Mouse (Mus musculus) lung, postnatal 36 days (tissue): ENCODE data around the gene Gata2.

ENCODE experiments used
- DNase-seq: peaks from one replicate; pipeline ENCODE4 v3.0.0; 2022; ENCODE audit warnings: mixed read lengths

The Gata2 gene

GRCm38 (mm10) chr6:88196054-88196732, 2.5 kb downstream of the Gata2 start:
- DNase-seq = no peak

- no peak for DNase-seq
Measured at GRCm38 (mm10) chr6:88196733-88197312, 3.1 kb downstream of the Gata2 start.

GRCm38 (mm10) chr6:88197313-88198069, 3.8 kb downstream of the Gata2 start:
- peak; percentile 75 for DNase-seq

GRCm38 (mm10) chr6:88198070-88198940, 4.6 kb downstream of the Gata2 start:
- peak; percentile 90 for DNase-seq

- no peak for DNase-seq
Measured at GRCm38 (mm10) chr6:88199001-88199717, 5.5 kb downstream of the Gata2 start.

GRCm38 (mm10) chr6:88199718-88200692, 6.3 kb downstream of the Gata2 start:
- no peak for DNase-seq

- DNase-seq = no peak
Measured at GRCm38 (mm10) chr6:88200693-88201609, 7.3 kb downstream of the Gata2 start.

GRCm38 (mm10) chr6:88201926-88202700, 8.4 kb downstream of the Gata2 start:
- no peak for DNase-seq

GRCm38 (mm10) chr6:88202921-88203690, 9.4 kb downstream of the Gata2 start:
- peak; percentile 86 for DNase-seq

GRCm38 (mm10) chr6:88203791-88204405, 10.2 kb downstream of the Gata2 start:
- DNase-seq = no peak

GRCm38 (mm10) chr6:88204531-88205385, 11.1 kb downstream of the Gata2 start:
- DNase-seq = no peak

- DNase-seq = peak; percentile 67
Measured at GRCm38 (mm10) chr6:88205386-88205700, 11.7 kb downstream of the Gata2 start.

GRCm38 (mm10) chr6:88205937-88206336, 12.2 kb downstream of the Gata2 start:
- peak; percentile 65 for DNase-seq

GRCm38 (mm10) chr6:88206566-88206965, 12.9 kb downstream of the Gata2 start:
- no peak for DNase-seq

GRCm38 (mm10) chr6:88207403-88208033, 13.8 kb downstream of the Gata2 start:
- DNase-seq = no peak

GRCm38 (mm10) chr6:88208321-88208720, 14.6 kb downstream of the Gata2 start:
- no peak for DNase-seq
